Mouse (Mus musculus) gastrocnemius, postnatal 4 days (tissue): ENCODE results near the gene Ntn5. TPM values are rescaled to one million over a fixed set of nuclear protein-coding genes. Genes with fewer than 3 reads are reported as not detected.

Experiments
- DNase-seq, 2 experiments: peaks; one replicate each; pipeline ENCODE4 v3.0.0; 2021 to 2022; ENCODE audit warnings: low spot score in 2 of 2, mixed read lengths in 2 of 2
- total RNA-seq, 2 experiments: library from RNA; stranded (reverse); gene quantifications; 2 replicates each; pipeline ENCODE4 v1.2.3; 2021

Ntn5 gene
- total RNA-seq, 2 experiments from 2014 or later = 0.88 to 1.3 TPM

DNA sequence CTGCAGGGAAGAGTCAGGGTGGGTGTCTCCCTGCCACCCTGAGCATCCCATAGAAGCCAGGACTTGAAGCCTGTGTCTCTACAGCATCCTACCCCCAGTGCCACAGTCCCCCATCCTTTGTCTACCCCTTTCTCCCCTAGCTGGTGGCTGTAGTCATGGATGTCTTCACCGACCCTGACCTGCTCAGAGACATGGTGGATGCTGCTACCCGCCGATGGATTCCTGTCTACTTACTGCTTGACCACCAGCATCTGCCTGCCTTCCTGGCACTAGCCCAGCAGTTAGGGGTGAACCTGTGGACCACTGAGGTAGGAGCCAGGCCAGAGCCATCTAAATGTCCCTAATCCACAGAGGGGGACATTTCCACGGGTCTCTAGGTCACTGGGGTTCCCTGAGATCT, 39.5 kb downstream of the Ntn5 start:
- DNase-seq = no peak

DNA sequence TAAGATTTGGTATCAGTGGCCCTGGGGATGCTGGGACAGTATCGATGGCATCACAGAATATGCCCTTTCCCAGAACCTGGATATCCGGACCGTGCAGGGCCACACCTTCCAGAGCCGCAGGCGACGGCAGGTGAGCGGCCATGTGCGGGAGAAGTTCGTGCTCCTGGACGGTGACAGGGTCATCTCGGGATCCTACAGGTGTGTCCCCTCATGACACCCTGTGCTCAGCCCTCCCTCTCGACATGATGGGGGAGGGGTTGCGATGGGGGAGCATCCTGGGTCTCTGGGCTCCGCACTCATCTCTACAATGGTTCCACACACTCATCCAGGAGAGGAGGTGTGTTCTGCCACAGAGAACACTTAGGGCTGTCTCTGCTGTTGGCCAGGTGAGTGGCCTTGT, 40.0 kb downstream of the Ntn5 start:
- no peak for DNase-seq

DNA sequence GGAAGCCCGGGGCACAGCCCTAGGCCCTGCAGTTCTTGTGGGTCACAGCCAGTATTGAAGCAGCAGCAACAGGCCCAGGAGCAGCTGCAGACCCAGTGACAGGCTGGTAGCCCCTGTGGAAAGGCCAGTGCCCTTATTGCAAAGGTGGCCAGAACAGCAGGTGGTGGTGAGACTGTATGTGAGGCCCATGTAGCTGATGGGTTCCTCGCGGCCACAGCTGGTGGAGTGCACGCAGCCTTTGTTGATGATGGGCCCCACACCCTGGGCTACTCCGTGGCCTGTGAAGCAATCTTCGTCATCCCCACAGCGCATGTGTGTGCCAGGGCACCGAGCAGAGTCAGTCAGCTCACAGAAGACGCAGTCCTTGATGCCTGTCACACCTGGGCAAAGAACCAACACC, 41.3 kb downstream of the Ntn5 start:
- DNase-seq = no peak

DNA sequence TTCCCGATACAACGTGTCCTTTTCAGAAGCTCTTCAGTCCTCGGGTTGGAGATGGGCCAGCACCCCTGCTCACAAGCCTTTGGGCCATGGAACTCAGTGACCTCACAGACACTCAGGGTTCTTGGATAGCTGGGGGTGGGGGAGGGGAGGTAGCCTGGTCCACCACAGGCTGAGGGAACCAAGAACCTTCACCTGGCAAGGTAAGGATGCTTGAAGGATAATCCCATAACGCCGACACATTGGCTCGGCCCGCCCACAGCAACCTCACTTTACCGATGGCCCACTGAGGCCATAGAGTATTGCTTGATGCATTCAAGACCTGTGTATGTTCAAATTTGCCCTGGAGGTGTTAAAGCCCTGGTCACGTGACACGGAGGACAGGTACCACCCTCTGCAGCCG, 41.9 kb downstream of the Ntn5 start, which contains the start of gene Spaca4:
TSS of gene Spaca4 (minus strand) at position 101 of the 400 bp plus-strand sequence.
- no peak for DNase-seq

DNA sequence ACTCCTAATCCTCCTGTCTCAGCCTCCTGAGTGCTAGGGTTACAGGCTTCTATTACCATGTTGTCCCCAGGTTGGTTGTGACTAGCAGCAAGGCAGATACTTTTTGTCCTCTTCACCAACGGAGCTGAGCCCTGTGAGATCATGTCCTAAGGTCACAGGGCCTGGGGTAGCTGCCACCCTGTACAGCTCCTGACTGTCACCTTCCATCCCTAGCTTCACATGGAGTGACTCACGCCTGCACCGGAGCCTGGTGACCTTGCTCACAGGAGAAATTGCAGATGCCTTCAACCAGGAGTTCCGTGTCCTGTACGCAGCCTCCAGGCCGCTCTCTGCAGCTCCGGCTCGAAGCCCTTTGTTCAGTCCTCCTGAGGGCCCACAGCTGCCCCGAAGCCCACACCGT, 42.6 kb downstream of the Ntn5 start:
- no peak for DNase-seq

DNA sequence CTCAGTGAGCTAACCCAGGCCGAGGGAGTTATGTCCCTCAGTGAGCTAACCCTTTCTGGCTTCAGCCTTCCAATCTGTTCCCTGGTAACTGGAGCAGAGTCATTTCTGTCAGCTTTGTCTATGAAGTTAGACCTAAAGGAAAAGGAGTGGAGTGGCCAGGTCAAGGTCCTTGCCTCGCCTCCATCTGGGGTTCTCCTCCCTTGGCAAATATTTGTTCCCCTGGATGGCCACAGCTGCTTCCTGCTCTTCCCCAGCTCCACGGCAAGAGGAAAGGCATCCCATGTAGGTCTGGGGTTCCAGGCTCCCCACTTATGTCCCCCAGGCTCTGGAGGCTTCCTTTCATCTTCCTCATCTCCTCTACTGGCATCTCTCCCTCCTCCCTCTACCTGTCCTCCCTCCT, 43.8 kb downstream of the Ntn5 start:
- no peak for DNase-seq

DNA sequence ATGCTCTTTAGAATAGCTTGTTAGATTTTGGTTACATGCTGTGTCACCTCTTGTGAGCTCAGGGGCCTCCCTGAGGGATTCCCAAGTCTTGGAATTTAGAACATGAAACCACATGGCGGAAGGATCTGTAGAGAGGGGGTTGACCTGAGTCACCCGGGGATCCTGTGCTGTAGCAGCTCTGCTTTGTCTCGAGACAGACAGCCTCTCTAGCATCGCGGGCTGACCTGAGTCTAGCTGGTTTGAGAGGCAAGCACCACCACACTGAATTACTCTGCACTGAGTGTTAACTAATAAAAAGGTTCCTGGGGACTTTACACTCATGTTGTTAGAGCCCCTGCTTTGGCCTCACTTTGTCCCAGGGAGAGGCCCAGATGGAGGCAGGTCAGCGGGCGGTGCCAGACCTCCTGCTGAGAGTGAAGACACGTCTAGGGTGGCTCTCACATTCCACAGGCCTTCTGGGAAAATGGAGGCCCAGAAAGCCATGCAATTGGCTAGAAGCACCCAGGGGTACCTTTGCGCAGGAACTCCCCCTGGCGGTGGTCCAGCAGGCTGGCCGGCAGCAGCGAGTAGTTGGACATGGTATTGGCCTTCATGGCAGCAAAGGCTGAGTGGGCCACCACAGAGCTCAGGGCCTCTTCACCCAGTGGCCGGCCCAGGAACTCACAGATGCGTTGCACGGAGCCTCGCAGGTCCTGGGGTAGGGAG, 47.1 kb downstream of the Ntn5 start:
- no peak for DNase-seq

DNA sequence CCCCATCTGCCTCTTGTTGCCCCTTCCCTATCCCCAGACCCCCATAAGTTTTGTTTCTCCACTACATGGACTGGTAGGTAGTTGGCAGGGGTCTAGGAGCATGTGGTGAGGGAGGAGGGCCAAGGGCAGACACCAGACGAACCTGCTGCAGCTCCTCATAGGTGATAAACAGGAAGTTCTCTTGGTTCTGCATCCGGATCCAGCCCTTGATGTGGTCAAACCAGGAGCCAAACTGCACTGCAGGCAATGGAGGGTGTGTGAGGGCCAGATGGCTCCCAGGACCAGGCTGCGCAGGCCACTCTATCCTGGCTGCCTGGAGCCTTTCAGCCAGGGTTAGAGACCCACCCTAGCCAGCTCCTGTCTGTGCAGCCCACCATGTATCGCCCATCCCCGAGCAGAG, 49.7 kb downstream of the Ntn5 start:
- no peak for DNase-seq

DNA sequence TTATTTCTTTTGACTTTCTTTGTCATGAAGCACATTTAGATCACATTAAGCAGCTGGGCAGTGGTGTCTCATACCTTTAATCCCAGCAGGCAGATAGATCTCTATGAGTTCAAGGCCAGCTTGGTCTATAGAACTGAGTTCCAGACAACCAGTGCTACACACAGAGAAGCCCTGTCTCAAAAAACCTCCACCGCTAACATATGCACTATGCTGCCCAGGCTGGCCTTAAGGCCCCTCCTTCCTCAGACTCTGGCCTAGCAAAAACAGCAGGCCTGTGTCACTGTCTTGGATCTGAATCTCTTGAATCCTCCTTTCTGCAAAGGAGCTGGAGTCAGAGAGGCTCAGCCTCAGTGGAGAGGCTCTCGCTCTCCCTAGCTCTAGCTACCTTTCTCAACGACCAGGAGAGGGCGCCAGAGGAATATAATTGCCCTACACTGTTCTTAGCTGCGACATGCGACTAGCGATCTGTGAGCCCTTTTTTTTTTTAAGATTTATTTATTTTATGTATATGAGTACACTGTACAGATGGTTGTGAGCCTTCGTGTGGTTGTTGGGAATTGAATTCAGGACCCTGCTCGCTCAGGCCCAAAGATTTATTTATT, 55.4 kb downstream of the Ntn5 start:
- DNase-seq = peak in 1 of 2 experiments; percentile 78

DNA sequence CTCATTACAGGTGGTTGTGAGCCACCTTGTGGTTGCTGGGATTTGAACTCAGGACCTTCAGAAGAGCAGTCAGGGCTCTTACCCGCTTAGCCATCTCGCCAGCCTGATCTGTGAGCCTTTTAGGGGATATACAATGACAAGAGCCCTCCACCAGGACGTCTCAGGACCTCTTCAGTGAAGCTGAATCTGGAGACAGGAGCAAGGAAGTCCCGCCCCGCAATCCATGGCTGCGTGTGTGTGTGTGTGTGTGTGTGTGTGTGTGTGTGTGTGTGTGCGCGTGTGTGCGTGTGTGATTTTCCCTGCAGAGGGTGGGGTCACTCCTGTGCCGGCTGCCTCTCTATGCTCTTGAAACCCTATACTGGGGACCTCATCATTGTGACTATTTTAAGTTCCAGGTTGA, 56.0 kb downstream of the Ntn5 start:
- no peak for DNase-seq

DNA sequence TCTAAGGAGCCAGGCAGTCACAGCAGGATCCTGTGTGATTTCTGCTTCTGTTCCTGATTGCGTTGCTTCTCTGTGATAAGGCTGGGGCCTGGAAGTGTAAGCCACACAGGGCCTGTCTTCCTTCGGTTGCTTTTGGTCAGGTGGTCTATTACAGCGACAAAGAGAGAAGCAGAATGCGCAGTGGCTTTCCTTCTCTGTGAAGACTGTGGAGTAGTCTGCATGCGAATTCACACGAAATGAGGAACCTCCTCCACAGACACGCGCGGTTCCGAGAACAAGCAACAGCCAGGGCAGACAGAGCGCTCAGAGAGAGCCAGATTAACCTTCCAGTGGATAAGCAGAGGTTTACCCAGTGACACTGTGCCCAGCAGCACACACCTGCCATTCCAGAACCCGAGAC, 57.5 kb downstream of the Ntn5 start:
- DNase-seq = no peak

DNA sequence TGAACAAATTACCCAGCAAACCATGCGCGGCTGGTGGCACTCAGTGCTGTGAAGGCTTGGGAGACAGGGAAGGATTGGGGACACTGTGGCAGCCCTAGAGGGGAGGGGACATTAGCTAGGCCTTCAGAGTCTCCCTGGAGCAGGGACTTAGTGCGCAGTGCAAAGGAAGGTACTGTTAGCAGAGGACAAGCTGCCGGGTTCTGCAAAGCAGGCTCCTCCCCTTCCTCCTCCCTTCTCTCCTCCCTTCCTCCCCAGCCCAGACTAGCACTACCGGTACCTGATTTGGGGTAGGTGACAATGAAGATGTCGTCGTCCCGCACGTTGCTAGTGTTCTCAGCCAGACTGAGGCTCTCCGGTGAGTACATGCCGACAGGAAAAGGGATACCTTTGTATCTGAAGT, 58.0 kb downstream of the Ntn5 start:
- DNase-seq = no peak

DNA sequence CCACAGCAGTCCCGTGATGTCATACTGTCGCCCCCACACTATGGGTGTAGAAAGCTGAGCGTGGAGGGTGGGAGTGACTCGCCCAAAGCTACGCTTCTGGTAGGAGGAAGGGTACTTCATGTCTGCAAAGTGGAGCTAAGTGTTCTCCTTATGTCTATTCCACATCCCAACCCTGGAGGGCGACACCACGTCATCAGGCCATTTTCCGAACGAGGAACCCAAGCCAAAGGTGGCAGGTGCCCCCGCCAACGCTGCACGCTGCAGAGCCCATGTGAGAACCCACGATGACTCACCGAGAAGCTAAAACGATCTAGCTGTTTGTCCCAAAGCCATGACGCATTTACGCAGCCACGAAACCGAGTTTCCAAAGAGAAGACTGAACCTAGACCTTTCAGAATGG, 58.5 kb downstream of the Ntn5 start:
- DNase-seq = no peak

Other genes starting within 250 kb of the Ntn5 start
- 100 to 1,000 TPM; 114 to 133 TPM for gene Gys1, start 249.2 kb upstream of the Ntn5 start, total RNA-seq
- 10 to 100 TPM; 41.4 to 41.8 TPM for gene Ruvbl2, start 245.9 kb upstream of the Ntn5 start, total RNA-seq
- gene Ftl1, start 224.1 kb upstream of the Ntn5 start, total RNA-seq = 100 to 1,000 TPM; 339 to 373 TPM
- gene Bax, start 217.1 kb upstream of the Ntn5 start, total RNA-seq = 10 to 100 TPM; 39.3 to 43.8 TPM
- under 1 TPM; 0.17 to 0.36 TPM for gene Tulp2, start 202.1 kb upstream of the Ntn5 start, total RNA-seq
- 1 to 10 TPM; 3.8 to 5.4 TPM for gene Gm45808, start 197.2 kb upstream of the Ntn5 start, total RNA-seq
- gene Dhdh, start 195.2 kb upstream of the Ntn5 start, total RNA-seq = 1 to 10 TPM; 8.3 TPM
- gene Nucb1, start 173.6 kb upstream of the Ntn5 start, total RNA-seq = 100 to 1,000 TPM; 182 to 199 TPM
- gene Ppp1r15a, start 157.8 kb upstream of the Ntn5 start, total RNA-seq = 10 to 100 TPM; 22.7 to 23.5 TPM
- 10 to 100 TPM; 17.1 to 20.3 TPM for gene Plekha4, start 157.7 kb upstream of the Ntn5 start, total RNA-seq
- under 1 TPM; 0.61 to 0.80 TPM for gene Hsd17b14, start 129.1 kb upstream of the Ntn5 start, total RNA-seq
- gene Bcat2, start 113.9 kb upstream of the Ntn5 start, total RNA-seq = 10 to 100 TPM; 32.2 to 36.3 TPM
- gene Fgf21, start 68.5 kb upstream of the Ntn5 start, total RNA-seq = not detected
- not detected for gene Fut1, start 66.7 kb upstream of the Ntn5 start, total RNA-seq
- under 1 TPM; 0.34 to 0.36 TPM for gene Izumo1, start 62.2 kb upstream of the Ntn5 start, total RNA-seq
- 10 to 100 TPM; 23.0 to 25.6 TPM for gene Rasip1, start 56.5 kb upstream of the Ntn5 start, total RNA-seq
- 100 to 1,000 TPM; 170 to 187 TPM for gene Mamstr, start 44.0 kb upstream of the Ntn5 start, total RNA-seq
- gene Fut2, start 17.6 kb upstream of the Ntn5 start, total RNA-seq = not detected
- under 1 TPM; 0.23 to 0.39 TPM for gene Sec1, start 10.4 kb downstream of the Ntn5 start, total RNA-seq
- 1 to 10 TPM; 4.6 to 4.9 TPM for gene Car11, start 15.8 kb downstream of the Ntn5 start, total RNA-seq
- 10 to 100 TPM; 22.1 to 26.9 TPM for gene Dbp, start 21.1 kb downstream of the Ntn5 start, total RNA-seq
- gene Rpl18, start 31.4 kb downstream of the Ntn5 start, total RNA-seq = 1,000 to 10,000 TPM in 1 of 2 experiments, 100 to 1,000 TPM in 1; 1,000 to 1,132 TPM
- 10 to 100 TPM; 17.4 to 17.9 TPM for gene Sphk2, start 34.0 kb downstream of the Ntn5 start, total RNA-seq
- under 1 TPM; 0.34 to 0.52 TPM for gene Fam83e, start 37.2 kb downstream of the Ntn5 start, total RNA-seq
- gene Spaca4, start 41.8 kb downstream of the Ntn5 start, total RNA-seq = not detected
- gene Lmtk3, start 99.7 kb downstream of the Ntn5 start, total RNA-seq = under 1 TPM; 0.54 to 0.65 TPM
- gene Sult2b1, start 100.6 kb downstream of the Ntn5 start, total RNA-seq = under 1 TPM in 1 of 2 experiments, not detected in 1; 0.60 TPM
- gene Cyth2, start 130.6 kb downstream of the Ntn5 start, total RNA-seq = 10 to 100 TPM; 56.1 to 61.5 TPM
- under 1 TPM; 0.39 TPM for gene Kcnj14, start 140.8 kb downstream of the Ntn5 start, total RNA-seq
- 10 to 100 TPM; 17.4 to 18.0 TPM for gene Grwd1, start 146.9 kb downstream of the Ntn5 start, total RNA-seq
- 100 to 1,000 TPM; 101 to 104 TPM for gene Kdelr1, start 188.8 kb downstream of the Ntn5 start, total RNA-seq
- 1 to 10 TPM; 1.2 to 1.5 TPM for gene Grin2d, start 194.4 kb downstream of the Ntn5 start, total RNA-seq
- gene Syngr4, start 212.7 kb downstream of the Ntn5 start, total RNA-seq = under 1 TPM; 0.39 to 0.75 TPM
- 10 to 100 TPM; 31.4 to 33.7 TPM for gene Tmem143, start 212.9 kb downstream of the Ntn5 start, total RNA-seq
- 10 to 100 TPM; 85.8 to 88.0 TPM for gene Emp3, start 237.4 kb downstream of the Ntn5 start, total RNA-seq
- gene Ccdc114, start 240.1 kb downstream of the Ntn5 start, total RNA-seq = 1 to 10 TPM; 2.4 to 2.5 TPM